Mouse (Mus musculus) thymus, adult 18-20 months (tissue): ENCODE measurements at regions not wholly inside any gene's neighbourhood (a gene's known extent, or its start where the extent isn't known, plus 50 kb on each side); places are given as distances from the start of the nearest gene placed in this dataset.

Experiments used
- DNase-seq, 2 experiments: peaks; one replicate each; pipeline ENCODE4 v3.0.0; 2022; ENCODE audit warnings: mixed read lengths in 2 of 2

- DNase-seq: no peak
These were observed 88.5 kb downstream of the Irx1 start for GRCm38 (mm10) chr13:71874986-71875385.

DNA sequence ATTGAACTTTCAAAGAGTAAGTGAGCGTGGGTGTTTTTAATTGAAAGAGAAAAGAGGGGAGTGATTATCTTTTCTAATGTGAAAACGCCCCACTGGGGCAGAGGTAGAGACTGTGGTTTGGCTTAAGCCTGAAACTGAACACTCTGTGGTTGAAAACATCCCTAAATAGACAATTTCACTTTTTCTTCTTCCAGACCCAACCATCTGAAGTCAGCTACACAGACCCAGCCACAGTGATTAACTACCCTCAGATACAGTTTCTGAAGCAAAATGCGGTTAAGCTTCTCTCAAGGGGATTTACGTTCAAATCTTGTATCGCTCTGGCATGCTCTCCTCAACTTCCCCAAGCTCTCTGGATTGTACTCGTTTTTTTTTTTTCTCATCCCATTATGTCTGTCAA, 94.8 kb downstream of the Irx1 start:
- no peak for DNase-seq

GRCm38 (mm10) chr13:71853426-71854025, 110.0 kb downstream of the Irx1 start:
- DNase-seq: no peak

- DNase-seq: no peak
These were observed 159.2 kb downstream of the Irx1 start for GRCm38 (mm10) chr13:71804032-71804958.

DNA sequence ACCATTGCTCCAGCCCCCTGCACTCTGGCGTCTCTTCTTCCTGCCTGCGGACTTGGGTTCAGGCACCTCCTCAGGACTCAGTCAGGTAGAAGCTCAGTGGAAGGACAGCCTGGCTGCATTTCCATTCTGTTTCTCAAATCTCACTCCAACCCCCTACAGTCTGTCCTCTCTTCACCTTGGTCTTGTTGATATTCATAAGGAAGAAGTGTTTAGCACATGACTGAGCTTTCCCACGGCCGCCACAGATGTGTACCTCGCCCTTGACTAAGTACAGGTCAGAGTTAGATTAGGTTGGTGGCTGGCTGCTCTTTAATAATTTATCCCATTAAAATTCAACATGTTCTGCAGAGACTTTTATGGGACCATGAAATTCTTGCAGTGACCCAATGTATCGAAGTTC, 165.2 kb downstream of the Irx1 start:
- DNase-seq: no peak

DNA sequence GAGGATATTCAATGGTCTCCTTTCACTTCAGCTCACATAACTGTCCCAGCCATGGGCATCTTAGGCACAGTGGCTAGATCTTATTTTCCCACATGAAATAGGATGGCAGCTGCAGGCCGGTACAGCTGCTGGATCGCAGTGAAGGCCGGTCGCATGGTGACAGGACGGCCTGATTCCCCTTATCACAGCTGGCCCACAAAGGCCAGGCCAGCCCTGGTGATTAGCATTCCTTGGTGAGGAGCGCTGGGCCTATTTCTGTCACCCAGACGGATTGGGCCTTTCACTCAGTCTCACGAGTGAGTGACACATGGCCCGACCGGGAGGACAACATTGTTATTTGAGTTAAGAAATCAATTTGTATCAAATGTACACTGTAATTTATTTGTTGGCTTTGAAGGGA, 178.8 kb downstream of the Irx1 start:
- DNase-seq: no peak

DNA sequence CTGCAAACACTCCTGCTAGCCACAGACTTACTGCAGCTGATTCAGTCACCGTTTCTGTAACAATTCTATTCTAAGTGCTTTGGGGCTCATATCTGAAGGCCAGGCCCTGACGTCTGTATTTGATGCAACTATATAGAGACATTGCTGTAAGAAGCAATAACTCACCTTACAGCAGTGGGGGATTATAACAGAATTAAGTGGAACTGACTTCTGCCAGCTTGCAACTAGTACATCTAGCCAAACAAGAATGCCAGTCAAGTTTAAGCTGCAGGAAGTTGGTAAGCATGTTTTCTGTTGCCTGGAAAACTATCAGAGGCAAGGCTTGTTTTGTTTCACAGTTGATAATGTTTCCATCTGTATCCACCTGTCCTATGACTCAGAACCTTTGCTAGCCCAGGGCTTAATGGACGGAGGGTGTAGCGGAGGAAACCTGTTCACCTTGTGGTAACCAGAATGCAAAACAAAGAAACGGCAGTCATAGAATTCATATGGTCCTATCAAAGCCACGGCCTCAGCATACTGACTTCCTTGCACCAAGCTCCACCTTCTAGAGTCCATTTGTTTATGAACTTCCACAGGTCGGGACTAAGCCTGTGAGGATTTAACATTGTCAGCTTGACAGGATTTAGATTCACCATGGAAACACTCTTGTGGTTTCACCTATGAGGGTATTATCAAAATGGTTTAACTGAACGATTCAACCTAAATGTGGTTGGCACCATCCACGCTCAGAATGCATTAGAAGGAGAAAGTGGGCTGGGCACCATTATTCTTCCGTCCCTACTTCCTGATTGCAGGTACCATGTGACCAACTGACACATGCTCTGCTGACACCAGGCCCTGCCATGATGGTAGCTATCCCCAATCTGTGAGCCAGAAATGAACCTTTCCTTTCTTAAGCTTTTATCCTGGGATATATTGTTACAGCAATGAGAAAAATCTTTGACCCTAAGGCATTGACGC, 216.2 kb downstream of the Irx1 start:
- no peak for DNase-seq

DNA sequence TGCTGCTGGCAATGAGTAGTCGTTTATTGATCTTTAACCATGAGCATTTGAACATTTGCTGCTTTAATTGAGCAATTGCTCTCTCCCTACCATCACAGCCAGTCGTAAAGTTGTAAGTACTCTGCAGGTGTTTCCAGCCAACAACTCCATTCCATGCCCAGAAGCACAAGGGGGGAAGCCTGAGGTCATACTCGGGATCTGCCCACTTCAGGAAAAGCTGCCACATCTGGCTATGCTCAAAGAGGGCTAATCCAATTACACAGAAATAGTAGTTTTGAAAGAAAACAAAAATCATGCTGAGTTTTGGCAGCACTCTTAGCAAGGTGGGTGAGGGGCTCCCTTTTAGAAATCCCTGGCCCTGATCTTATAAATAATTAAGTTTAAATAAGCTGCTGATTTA, 217.0 kb downstream of the Irx1 start:
- DNase-seq: no peak

DNA sequence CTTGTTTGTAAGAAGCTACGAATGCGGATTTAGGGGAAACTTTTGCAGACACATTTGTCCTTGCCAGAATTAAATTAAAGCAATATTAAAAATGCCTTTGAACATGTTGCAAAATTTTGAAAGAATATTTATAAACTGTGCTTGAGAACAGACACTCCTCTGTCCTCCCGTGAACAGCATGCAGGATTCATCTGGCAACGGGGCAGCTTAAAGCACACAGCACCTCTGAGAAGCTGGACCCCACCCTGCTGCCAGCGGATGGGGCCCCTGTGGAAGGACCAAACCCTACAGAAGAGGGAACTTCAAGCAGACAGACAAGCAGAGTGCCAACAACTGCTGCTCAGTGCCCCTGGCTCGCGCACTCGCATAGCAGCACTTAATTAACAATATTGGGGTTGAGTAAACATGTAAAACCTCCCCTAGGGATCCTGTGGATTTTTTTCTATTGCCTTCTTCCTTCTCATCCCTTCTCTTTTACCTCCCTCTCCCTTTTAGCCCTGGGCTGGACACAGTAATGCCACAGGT, 226.6 kb downstream of the Irx1 start:
- no peak for DNase-seq

- DNase-seq: no peak
These were observed 229.3 kb downstream of the Irx1 start for GRCm38 (mm10) chr13:71734261-71734660.

DNA sequence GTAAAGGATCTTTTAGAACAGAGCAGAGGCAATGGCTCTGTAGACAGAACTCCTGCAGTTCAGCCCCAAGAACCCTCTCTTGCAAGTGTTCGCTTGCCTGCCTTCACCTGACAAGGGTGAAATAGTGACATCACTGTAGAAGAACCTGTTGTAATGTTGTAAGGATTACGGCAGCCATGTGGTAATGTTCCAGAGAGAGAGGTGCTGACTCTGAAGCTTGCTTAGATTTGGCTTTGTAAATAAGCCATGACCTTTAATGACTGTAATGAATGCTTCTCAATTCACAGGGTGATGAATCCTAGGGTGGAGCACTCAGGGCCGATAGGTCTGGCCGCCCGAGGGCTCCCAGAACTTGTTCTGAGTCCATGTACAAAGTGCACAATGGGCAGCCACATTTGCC, 230.2 kb downstream of the Irx1 start:
- DNase-seq: no peak

GRCm38 (mm10) chr13:71732903-71733302, 230.6 kb downstream of the Irx1 start:
- no peak for DNase-seq

- DNase-seq: no peak
These were observed 273.3 kb downstream of the Irx1 start for GRCm38 (mm10) chr13:71690069-71690817.

DNA sequence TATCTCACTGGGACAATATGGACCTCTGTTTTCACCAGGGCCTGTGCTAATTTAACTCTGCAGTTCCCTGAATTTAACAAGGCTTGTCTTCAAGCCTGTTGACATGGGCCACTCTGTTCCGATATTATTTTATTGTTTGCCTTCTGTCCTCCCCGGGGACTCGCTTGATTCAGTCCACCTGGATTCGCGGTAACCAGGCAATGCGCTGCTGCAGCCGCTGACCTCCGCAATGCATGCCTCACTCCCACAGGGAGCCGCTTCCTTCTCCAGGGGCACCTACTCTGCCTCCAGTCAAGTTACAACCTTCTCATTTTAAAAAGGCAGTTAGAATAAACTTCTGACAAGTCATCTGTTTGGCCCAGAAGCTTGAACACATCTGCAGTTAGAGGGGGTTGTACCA, 274.3 kb downstream of the Irx1 start:
- DNase-seq: no peak

DNA sequence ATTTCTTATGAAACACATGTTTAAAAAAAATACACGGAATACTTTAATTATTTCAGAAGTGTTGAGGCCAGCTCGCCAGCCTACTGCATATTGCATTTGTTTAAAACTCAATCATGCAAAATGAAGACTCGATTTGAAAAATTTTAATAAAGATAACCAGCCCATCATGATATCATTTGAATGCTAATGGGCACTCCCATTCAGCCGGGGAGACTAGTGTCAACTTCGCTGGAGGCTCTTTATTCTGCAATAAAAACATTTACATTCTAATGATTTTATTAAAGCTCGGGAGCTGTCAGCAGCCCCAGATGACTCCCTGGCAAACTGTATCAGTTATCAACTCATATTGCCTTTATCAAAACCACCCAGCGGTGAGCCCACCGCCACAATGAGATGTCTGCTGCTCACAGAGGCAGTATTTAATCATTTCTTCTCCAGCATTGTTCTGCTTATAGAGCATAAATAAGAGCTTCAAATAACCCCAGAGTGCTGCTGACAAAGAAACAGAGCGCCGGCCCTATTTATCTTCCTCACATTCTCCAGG, 287.4 kb downstream of the Irx1 start:
- no peak for DNase-seq

DNA sequence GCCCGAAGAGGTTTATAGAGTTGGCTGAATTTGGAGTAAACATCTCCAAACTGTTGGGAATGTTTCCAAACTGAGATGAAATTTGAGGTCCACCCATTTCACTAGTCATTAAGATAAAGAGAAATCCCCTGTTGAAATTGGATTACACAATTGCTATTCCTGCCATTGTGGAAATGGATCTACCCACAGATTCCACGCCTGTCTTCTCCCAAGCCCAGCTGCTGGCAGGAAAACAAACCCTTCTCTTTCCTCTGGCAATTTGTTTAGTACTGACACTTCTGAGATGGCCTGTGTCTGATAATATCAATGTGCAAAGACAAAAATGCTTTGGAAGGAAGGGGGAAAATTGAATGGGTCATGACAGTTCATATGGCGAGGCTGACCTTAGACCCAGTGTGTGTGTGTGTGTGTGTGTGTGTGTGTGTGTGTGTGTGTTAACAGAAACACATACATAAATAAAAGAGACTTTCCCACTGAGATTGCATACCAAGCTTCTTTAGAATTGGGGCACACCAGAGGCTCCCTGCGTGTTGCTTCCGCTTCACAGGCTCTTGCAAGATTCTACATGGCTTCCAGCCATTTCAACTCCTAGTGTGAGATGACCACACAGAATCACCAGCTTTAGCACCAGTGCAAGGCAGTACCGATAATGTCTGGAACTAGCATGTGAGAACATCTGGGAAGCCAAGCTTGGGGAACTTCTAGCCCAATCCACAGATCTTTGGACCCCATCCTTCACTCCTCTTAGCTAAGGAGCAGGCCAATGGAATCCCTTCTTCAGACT, 293.4 kb downstream of the Irx1 start:
- no peak for DNase-seq

- no peak for DNase-seq
These were observed 295.3 kb downstream of the Irx1 start for GRCm38 (mm10) chr13:71668256-71668655.

DNA sequence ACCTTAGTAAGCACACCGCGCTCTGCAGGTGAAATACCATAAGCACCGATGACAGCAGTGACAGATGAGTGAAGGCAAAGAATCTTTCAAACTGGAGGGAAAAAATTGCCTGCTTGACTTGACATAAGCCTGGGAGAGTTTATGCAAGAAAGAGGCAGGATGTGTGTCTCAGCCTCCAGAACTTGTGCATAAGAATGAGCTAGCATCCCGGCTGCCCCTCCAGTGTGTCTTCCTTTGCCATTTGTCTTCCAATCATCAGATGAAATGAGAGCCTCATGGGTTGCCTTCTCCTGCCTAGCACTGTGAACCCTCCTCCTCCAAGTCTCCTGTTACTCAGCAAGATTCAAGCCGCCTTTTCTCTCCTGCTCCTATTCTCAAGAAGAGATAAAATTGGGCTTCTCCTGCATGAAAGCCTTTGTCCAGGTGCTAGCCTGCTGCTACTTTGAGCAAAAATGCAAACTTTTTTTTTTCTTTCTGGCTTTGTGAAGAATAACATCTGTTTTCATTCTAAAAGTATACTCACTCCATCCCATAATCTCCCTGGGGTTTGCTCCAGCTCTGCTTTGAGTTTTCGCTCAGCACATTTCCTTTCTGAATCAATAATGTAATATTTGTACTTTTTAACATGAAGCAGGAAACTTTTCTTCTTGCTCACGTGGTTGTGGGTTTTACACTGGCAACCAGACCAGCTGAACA, 298.2 kb downstream of the Irx1 start:
- DNase-seq: no peak

DNA sequence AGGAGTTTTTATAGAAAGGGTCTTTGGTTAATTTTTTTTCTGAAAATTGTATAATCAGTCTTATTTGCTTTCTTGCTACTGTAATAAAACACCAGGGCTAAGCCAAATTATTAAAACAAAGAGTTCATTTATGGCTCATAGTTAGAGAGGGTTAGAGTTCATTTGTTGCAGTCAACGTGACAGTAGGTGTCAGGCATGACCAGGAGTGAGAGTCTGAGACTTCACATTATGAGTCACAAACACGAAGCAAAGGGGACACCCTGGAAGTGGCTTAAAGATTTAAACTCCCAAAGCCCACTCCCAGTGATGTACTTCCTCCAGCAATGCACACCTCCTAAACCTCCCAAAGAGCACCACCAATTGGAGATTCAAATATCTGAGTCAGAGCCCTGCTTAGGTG, 305.6 kb downstream of the Irx1 start:
- no peak for DNase-seq

- DNase-seq: no peak
These were observed 309.5 kb downstream of the Irx1 start for GRCm38 (mm10) chr13:71653939-71654467.
